Mouse (Mus musculus): Measurements from ENCODE around the gene Scamp1. TPM values are rescaled to one million over a fixed set of nuclear protein-coding genes. Genes with fewer than 3 reads are reported as not detected.
A peak's percentile ranks its signal among the peaks of the same experiment; 100 is the strongest.

The Scamp1 gene
- polyA plus RNA-seq, 1 experiment from 2014 or later: 25.2 TPM

GRCm38 (mm10) chr13:94174577-94175279, 110.9 kb downstream of the Scamp1 start:
- H3K36me3 ChIP-seq (ENCODE audit: control insufficient read depth, insufficient read depth, low read length): peaks cover 12% of the 10 kb centered on the region; the same call in 1 of the 2 replicates
- H3K4me2 ChIP-seq (ENCODE audit: low read depth, low read length): peak overlapping the region; percentile 94
- 20% methylated on average over 16 of the region's 16 CpGs for WGBS
- peak overlapping the region; percentile 62 for H3K27ac ChIP-seq (replicated peaks; ENCODE audit: low read depth, low read length)
- H3K9me3 ChIP-seq (ENCODE audit: control insufficient read depth, low read length): no peaks in the 10 kb centered on the region
- H3K4me3 ChIP-seq (ENCODE audit: low read depth, low read length): peak overlapping the region; percentile 50
- no peaks in the 10 kb centered on the region for H3K27me3 ChIP-seq (replicated peaks; ENCODE audit: control insufficient read depth, insufficient read depth, low read length)
- DNase-seq (ENCODE audit: low spot score) (peak; percentile 61), ATAC-seq (ENCODE audit: low read depth) (no peak)
- H3K4me1 ChIP-seq (ENCODE audit: control insufficient read depth, insufficient read depth, low read length): peaks cover 25% of the 10 kb centered on the region
- H3K9ac ChIP-seq (ENCODE audit: low read depth, low read length): peak overlapping the region; percentile 69

- H3K9me3 ChIP-seq (ENCODE audit: control insufficient read depth, low read length): no peaks in the 10 kb centered on the region
- peak overlapping the region; percentile 69 for H3K9ac ChIP-seq (ENCODE audit: low read depth, low read length)
- 2% methylated on average over 34 of the region's 55 CpGs for WGBS
- peak; percentile 17; the same call in 1 of the 2 replicates for ATAC-seq (ENCODE audit: low read depth)
- peak overlapping the region; percentile 94 for H3K4me2 ChIP-seq (ENCODE audit: low read depth, low read length)
- peaks cover 25% of the 10 kb centered on the region for H3K4me1 ChIP-seq (ENCODE audit: control insufficient read depth, insufficient read depth, low read length)
- peak overlapping the region; percentile 50 for H3K4me3 ChIP-seq (ENCODE audit: low read depth, low read length)
- H3K27ac ChIP-seq (replicated peaks; ENCODE audit: low read depth, low read length): peak overlapping the region; percentile 62
- DNase-seq (ENCODE audit: low spot score): peak; percentile 73
- H3K36me3 ChIP-seq (ENCODE audit: control insufficient read depth, insufficient read depth, low read length): peaks cover 5% of the 10 kb centered on the region; the same call in 1 of the 2 replicates
- no peaks in the 10 kb centered on the region for H3K27me3 ChIP-seq (replicated peaks; ENCODE audit: control insufficient read depth, insufficient read depth, low read length)
Observed at GRCm38 (mm10) chr13:94173633-94174576, 111.8 kb downstream of the Scamp1 start.

- Histone ChIP-seq H3K4me2 (ENCODE audit: low read depth, low read length) (peak overlapping the region; percentile 94), H3K9me3 (ENCODE audit: control insufficient read depth, low read length) (no peaks in the 10 kb centered on the region), H3K27ac (replicated peaks; ENCODE audit: low read depth, low read length) (no peak overlapping the region), H3K4me1 (ENCODE audit: control insufficient read depth, insufficient read depth, low read length) (peaks cover 25% of the 10 kb centered on the region), H3K4me3 (ENCODE audit: low read depth, low read length) (no peak overlapping the region), H3K9ac (ENCODE audit: low read depth, low read length) (no peak overlapping the region), H3K27me3 (replicated peaks; ENCODE audit: control insufficient read depth, insufficient read depth, low read length) (no peaks in the 10 kb centered on the region), H3K36me3 (ENCODE audit: control insufficient read depth, insufficient read depth, low read length) (0 out of 2 replicates have a peak, but pooled peaks cover 3% of the 10 kb centered on the region)
- WGBS: 73% methylated on average over 15 of the region's 15 CpGs
- no peak for DNase-seq (ENCODE audit: low spot score)
- ATAC-seq (ENCODE audit: low read depth): no peak
Observed at GRCm38 (mm10) chr13:94172533-94173310, 112.9 kb downstream of the Scamp1 start.

- Histone ChIP-seq H3K36me3 (ENCODE audit: control insufficient read depth, insufficient read depth, low read length) (0 out of 2 replicates have a peak, but pooled peaks cover 3% of the 10 kb centered on the region), H3K27ac (replicated peaks; ENCODE audit: low read depth, low read length) (no peak overlapping the region), H3K27me3 (replicated peaks; ENCODE audit: control insufficient read depth, insufficient read depth, low read length) (no peaks in the 10 kb centered on the region), H3K4me2 (ENCODE audit: low read depth, low read length) (no peak overlapping the region), H3K9me3 (ENCODE audit: control insufficient read depth, low read length) (no peaks in the 10 kb centered on the region), H3K4me1 (ENCODE audit: control insufficient read depth, insufficient read depth, low read length) (peaks cover 25% of the 10 kb centered on the region), H3K4me3 (ENCODE audit: low read depth, low read length) (no peak overlapping the region), H3K9ac (ENCODE audit: low read depth, low read length) (no peak overlapping the region; the same call in 1 of the 2 replicates)
- 68% methylated on average over 5 of the region's 5 CpGs for WGBS
- no peak for DNase-seq (ENCODE audit: low spot score)
- ATAC-seq (ENCODE audit: low read depth): no peak
Observed at GRCm38 (mm10) chr13:94171612-94172011, 114.0 kb downstream of the Scamp1 start.

- Histone ChIP-seq H3K9me3 (ENCODE audit: control insufficient read depth, low read length) (no peaks in the 10 kb centered on the region), H3K4me1 (ENCODE audit: control insufficient read depth, insufficient read depth, low read length) (peaks cover 11% of the 10 kb centered on the region), H3K27me3 (replicated peaks; ENCODE audit: control insufficient read depth, insufficient read depth, low read length) (no peaks in the 10 kb centered on the region), H3K4me3 (ENCODE audit: low read depth, low read length) (no peak overlapping the region), H3K4me2 (ENCODE audit: low read depth, low read length) (no peak overlapping the region), H3K36me3 (ENCODE audit: control insufficient read depth, insufficient read depth, low read length) (no peaks in the 10 kb centered on the region), H3K9ac (ENCODE audit: low read depth, low read length) (no peak overlapping the region), H3K27ac (replicated peaks; ENCODE audit: low read depth, low read length) (no peak overlapping the region)
- ATAC-seq (ENCODE audit: low read depth) (no peak), DNase-seq (ENCODE audit: low spot score) (no peak)
- 69% methylated on average over 6 of the region's 6 CpGs for WGBS
Observed at GRCm38 (mm10) chr13:94169325-94169916, 116.2 kb downstream of the Scamp1 start.

GRCm38 (mm10) chr13:94168319-94168718, 117.3 kb downstream of the Scamp1 start:
- no peak overlapping the region for H3K4me3 ChIP-seq (ENCODE audit: low read depth, low read length)
- H3K4me2 ChIP-seq (ENCODE audit: low read depth, low read length): no peak overlapping the region
- peaks cover 4% of the 10 kb centered on the region for H3K4me1 ChIP-seq (ENCODE audit: control insufficient read depth, insufficient read depth, low read length)
- ATAC-seq (ENCODE audit: low read depth): no peak
- peak; percentile 55 for DNase-seq (ENCODE audit: low spot score)
- WGBS: 82% methylated on average over 5 of the region's 5 CpGs
- H3K9ac ChIP-seq (ENCODE audit: low read depth, low read length): no peak overlapping the region
- no peaks in the 10 kb centered on the region for H3K9me3 ChIP-seq (ENCODE audit: control insufficient read depth, low read length)
- no peak overlapping the region for H3K27ac ChIP-seq (replicated peaks; ENCODE audit: low read depth, low read length)
- no peaks in the 10 kb centered on the region for H3K36me3 ChIP-seq (ENCODE audit: control insufficient read depth, insufficient read depth, low read length)
- H3K27me3 ChIP-seq (replicated peaks; ENCODE audit: control insufficient read depth, insufficient read depth, low read length): no peaks in the 10 kb centered on the region

GRCm38 (mm10) chr13:94164501-94164900, 121.2 kb downstream of the Scamp1 start:
- Histone ChIP-seq H3K36me3 (ENCODE audit: control insufficient read depth, insufficient read depth, low read length) (no peaks in the 10 kb centered on the region), H3K27ac (replicated peaks; ENCODE audit: low read depth, low read length) (no peak overlapping the region), H3K4me1 (ENCODE audit: control insufficient read depth, insufficient read depth, low read length) (peaks cover 5% of the 10 kb centered on the region), H3K9me3 (ENCODE audit: control insufficient read depth, low read length) (no peaks in the 10 kb centered on the region), H3K27me3 (replicated peaks; ENCODE audit: control insufficient read depth, insufficient read depth, low read length) (no peaks in the 10 kb centered on the region), H3K9ac (ENCODE audit: low read depth, low read length) (no peak overlapping the region), H3K4me2 (ENCODE audit: low read depth, low read length) (no peak overlapping the region), H3K4me3 (ENCODE audit: low read depth, low read length) (no peak overlapping the region)
- 76% methylated on average over 6 of the region's 6 CpGs for WGBS
- no peak for DNase-seq (ENCODE audit: low spot score)
- ATAC-seq (ENCODE audit: low read depth): no peak

Data from embryonic facial prominence, embryonic 14.5 days (tissue).